Mouse (Mus musculus): ENCODE measurements around the gene Sbf2. TPM values are rescaled to one million over a fixed set of nuclear protein-coding genes. Genes with fewer than 3 reads are reported as not detected.
"Not testable (repeated sequence)": the region's sequence is repeated elsewhere in the genome, so short reads cannot be mapped to it uniquely, and the experiment has no call there.

The Sbf2 gene
- polyA plus RNA-seq, 1 experiment from 2014 or later: 34.8 TPM

DNA sequence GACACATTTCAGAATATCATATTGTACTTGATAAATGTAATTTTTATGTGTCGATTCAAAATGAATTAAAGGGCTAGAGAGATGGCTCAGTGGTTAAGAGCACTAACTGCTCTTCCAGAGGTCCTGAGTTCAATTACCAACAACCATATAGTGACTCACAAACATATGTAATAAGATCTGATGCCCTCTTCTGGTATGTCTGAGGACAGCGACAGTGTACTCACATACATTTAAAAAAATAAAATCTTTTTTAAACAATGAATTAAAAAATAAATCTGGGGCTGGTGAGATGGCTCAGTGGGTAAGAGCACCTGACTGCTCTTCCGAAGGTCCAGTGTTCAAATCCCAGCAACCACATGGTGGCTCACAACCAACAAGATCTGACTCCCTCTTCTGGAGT, 20.7 kb downstream of the Sbf2 start:
- DNase-seq (ENCODE audit: low spot score): not testable (repeated sequence)

DNA sequence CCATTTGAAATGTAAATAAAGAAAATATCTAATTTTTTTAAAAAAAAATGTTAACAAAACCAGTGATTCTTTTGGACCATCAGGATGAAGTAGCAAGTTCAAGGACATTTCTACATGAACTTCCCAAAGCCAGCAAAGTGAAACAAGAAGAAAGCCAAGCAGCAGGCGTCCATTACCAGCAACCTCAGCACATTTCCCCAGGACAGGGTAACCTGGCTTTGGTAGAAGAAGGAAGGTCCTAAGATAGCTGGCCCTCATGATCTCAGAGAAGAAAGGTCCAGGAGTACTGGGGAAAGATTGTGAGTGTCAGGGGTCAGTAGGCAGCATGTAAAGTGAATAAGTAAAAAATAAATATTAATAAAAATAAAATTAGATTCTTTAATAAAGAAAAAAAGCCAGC, 27.0 kb downstream of the Sbf2 start:
- no peaks in the 10 kb centered on the region for H3K27me3 ChIP-seq (ENCODE audit: insufficient read depth, poor library complexity, severe bottlenecking)
- H3K36me3 ChIP-seq: no peaks in the 10 kb centered on the region
- WGBS: 93% methylated on average over 1 of the region's 1 CpGs
- no peak overlapping the region for H3K4me3 ChIP-seq
- no peaks in the 10 kb centered on the region for H3K9me3 ChIP-seq
- H3K27ac ChIP-seq: no peak overlapping the region
- H3K4me1 ChIP-seq (replicated peaks): no peaks in the 10 kb centered on the region
- DNase-seq (ENCODE audit: low spot score): no peak

More for the DNA sequence above, 20.7 kb downstream of the Sbf2 start:
- H3K36me3 ChIP-seq; H3K9me3 ChIP-seq; H3K27me3 ChIP-seq (ENCODE audit: insufficient read depth, poor library complexity, severe bottlenecking); H3K4me1 ChIP-seq (replicated peaks); H3K4me3 ChIP-seq; H3K27ac ChIP-seq: not testable (repeated sequence)
- WGBS: 96% methylated on average over 3 of the region's 3 CpGs

- H3K36me3 ChIP-seq: no peaks in the 10 kb centered on the region
- 83% methylated on average over 2 of the region's 2 CpGs for whole genome bisulfite sequencing
- no peak overlapping the region for H3K27ac ChIP-seq
- no peaks in the 10 kb centered on the region for H3K4me1 ChIP-seq (replicated peaks)
- H3K4me3 ChIP-seq: no peak overlapping the region
- DNase-seq (ENCODE audit: low spot score): no peak
- H3K27me3 ChIP-seq (ENCODE audit: insufficient read depth, poor library complexity, severe bottlenecking): no peaks in the 10 kb centered on the region
- no peaks in the 10 kb centered on the region for H3K9me3 ChIP-seq
Measured at GRCm38 (mm10) chr7:110585250-110585649, 29.5 kb downstream of the Sbf2 start.

DNA sequence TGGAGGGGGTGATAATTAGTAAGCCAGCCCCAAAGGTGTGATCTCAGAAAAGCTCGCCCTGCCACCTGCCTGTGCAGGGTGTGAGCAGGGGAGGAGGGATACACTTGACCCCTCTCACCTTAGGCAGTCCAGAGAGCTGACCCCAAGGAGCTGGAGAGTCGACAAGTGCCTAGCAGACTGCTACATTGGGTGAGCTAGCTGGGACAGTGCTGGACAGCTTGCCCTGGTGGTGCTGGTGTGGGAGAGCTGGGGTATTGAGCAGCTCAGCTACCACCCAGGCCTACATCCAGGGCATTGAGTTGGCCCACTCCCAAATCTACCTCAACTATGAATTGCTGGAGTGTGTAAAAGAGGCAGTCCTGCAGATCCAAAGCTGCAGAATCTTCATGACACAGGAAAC, 30.6 kb downstream of the Sbf2 start:
- no peaks in the 10 kb centered on the region for H3K4me1 ChIP-seq (replicated peaks)
- H3K9me3 ChIP-seq: no peaks in the 10 kb centered on the region
- no peak overlapping the region for H3K27ac ChIP-seq
- H3K36me3 ChIP-seq: no peaks in the 10 kb centered on the region
- H3K4me3 ChIP-seq: no peak overlapping the region
- no peaks in the 10 kb centered on the region for H3K27me3 ChIP-seq (ENCODE audit: insufficient read depth, poor library complexity, severe bottlenecking)
- 67% methylated on average over 2 of the region's 2 CpGs for WGBS
- DNase-seq (ENCODE audit: low spot score): no peak

- Histone ChIP-seq H3K4me1 (replicated peaks) (no peaks in the 10 kb centered on the region), H3K4me3 (no peak overlapping the region), H3K36me3 (no peaks in the 10 kb centered on the region), H3K9me3 (no peaks in the 10 kb centered on the region), H3K27ac (no peak overlapping the region), H3K27me3 (ENCODE audit: insufficient read depth, poor library complexity, severe bottlenecking) (no peaks in the 10 kb centered on the region)
- WGBS: 92% methylated on average over 3 of the region's 3 CpGs
- DNase-seq (ENCODE audit: low spot score): no peak
Measured at GRCm38 (mm10) chr7:110583705-110584104, 31.0 kb downstream of the Sbf2 start.

DNA sequence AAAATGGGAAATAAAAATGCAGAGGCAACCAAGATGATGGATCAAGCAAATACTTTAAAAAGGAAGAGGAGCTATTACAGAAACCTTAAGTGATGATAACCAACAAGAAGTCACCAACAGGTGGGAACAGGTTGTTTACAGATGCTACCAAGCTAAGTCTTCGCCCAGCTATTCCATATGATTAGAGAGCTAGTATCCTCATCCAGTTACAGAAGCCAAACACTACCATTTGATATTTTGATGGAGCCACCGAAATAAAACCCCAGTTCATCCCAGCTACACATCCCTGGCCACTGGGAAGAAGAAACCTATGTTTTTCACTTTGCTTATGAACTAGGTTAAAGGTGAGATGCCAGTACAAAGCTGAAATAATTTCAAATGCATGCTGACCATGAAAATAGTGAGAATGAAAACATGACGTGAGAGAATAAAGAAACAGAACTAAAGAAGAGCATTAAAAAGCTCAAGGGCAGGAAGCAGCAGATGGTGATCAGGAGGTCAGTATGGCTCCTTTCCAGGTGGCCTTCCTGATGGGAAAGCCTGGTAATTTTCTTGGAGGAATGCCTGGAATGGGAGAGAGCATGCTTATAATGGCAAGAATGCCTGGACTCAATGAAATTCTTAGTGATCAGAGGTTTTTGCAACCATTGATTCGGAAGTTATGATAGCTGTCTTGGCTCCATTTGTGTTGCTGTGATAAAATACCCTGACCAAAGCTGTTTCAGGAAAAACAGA, 48.7 kb downstream of the Sbf2 start:
- Histone ChIP-seq H3K9me3 (no peaks in the 10 kb centered on the region), H3K27ac (no peak overlapping the region), H3K4me3 (no peak overlapping the region), H3K4me1 (replicated peaks) (no peaks in the 10 kb centered on the region), H3K36me3 (no peaks in the 10 kb centered on the region; the same call in 1 of the 2 replicates), H3K27me3 (ENCODE audit: insufficient read depth, poor library complexity, severe bottlenecking) (no peaks in the 10 kb centered on the region)
- 90% methylated on average over 4 of the region's 4 CpGs for WGBS
- no peak for DNase-seq (ENCODE audit: low spot score)

DNA sequence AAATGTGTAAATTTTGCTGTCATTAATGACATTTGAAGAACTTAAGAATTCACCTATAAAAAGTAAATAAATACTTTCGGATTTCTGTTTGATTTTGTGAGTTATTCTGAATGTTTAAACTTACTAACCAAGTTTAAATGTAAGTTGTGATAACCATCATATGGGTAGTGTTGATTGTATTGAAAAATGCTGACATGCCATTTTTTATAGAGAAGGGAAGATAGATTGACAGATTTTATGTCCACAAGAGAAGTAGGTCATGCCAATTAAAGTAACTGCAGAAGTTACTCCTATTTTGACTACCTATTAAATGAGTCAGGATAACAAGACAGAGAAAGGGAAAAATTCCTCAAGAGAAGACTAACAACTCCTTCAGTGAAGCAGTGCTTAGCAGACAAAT, 53.1 kb downstream of the Sbf2 start:
- no peaks in the 10 kb centered on the region for H3K9me3 ChIP-seq
- DNase-seq (ENCODE audit: low spot score): no peak
- WGBS: 94% methylated on average over 1 of the region's 1 CpGs
- H3K27ac ChIP-seq: no peak overlapping the region
- H3K4me1 ChIP-seq (replicated peaks): peaks cover 11% of the 10 kb centered on the region
- no peaks in the 10 kb centered on the region for H3K27me3 ChIP-seq (ENCODE audit: insufficient read depth, poor library complexity, severe bottlenecking)
- no peak overlapping the region for H3K4me3 ChIP-seq
- H3K36me3 ChIP-seq: peaks cover 11% of the 10 kb centered on the region

DNA sequence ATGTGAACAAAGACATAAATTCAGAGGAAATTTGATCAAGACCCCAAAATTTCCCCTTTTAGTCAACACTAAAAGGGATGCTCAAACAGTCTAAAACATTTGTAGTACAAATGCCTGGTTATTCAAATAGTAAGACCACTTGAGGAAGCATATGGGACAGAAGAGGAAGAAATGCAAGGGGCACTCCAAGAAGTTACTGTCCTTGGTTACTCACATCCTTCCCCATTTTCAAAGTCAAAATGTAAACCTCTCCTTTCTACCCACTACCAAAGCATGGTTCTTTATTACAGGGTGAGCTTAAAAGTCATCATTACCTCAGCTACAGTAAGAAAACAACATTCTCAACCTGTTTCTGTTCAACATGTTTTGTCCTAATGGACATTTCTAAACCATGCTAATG, 57.7 kb downstream of the Sbf2 start:
- H3K36me3 ChIP-seq: peaks cover 11% of the 10 kb centered on the region
- no peak overlapping the region for H3K27ac ChIP-seq
- H3K4me3 ChIP-seq: no peak overlapping the region
- DNase-seq (ENCODE audit: low spot score): no peak
- no peaks in the 10 kb centered on the region for H3K9me3 ChIP-seq
- H3K27me3 ChIP-seq (ENCODE audit: insufficient read depth, poor library complexity, severe bottlenecking): no peaks in the 10 kb centered on the region
- peaks cover 17% of the 10 kb centered on the region for H3K4me1 ChIP-seq (replicated peaks)

DNA sequence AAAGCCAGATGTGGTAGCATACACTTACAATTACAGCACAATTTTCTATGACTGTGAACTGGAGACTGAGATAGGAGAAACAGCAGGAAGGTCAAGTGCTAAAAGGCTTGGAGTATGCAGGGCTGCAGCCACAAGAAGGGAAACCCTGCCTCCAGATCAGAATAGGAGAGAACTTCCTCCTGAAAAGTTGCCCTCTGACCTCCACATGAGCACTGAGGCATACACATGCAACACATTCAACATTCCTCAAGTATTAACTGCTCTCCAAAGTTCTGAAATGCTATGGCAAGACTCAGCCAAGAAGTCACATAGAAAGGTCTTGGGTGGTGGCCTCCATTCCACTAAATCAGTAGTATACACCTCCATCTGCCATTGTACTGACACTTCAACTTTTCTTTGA, 58.5 kb downstream of the Sbf2 start:
- H3K27ac ChIP-seq: no peak overlapping the region
- peaks cover 11% of the 10 kb centered on the region for H3K36me3 ChIP-seq
- no peaks in the 10 kb centered on the region for H3K9me3 ChIP-seq
- H3K27me3 ChIP-seq (ENCODE audit: insufficient read depth, poor library complexity, severe bottlenecking): no peaks in the 10 kb centered on the region
- H3K4me1 ChIP-seq (replicated peaks): peaks cover 17% of the 10 kb centered on the region
- no peak for DNase-seq (ENCODE audit: low spot score)
- no peak overlapping the region for H3K4me3 ChIP-seq

DNA sequence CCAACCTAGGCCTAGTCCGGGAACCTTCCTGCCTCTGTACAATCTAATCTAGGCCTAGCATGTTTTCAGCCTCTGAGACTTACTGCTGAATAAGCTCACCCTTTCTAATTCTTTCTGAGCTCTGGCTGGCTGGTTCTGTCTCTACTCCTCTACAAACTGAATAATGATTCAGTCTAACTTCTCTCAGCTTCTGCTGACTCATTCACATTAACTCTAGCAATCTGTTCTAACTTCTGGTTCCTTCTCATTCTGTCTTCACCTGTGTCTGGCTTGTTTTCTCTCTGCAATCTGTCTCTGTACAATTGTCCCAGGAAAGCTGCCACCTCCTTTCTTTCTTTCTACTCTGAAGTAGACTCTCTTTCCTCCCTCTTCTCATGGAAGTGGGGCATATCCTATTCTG, 59.5 kb downstream of the Sbf2 start:
- no peaks in the 10 kb centered on the region for H3K9me3 ChIP-seq
- H3K27ac ChIP-seq: no peak overlapping the region
- no peaks in the 10 kb centered on the region for H3K27me3 ChIP-seq (ENCODE audit: insufficient read depth, poor library complexity, severe bottlenecking)
- H3K4me1 ChIP-seq (replicated peaks): peaks cover 17% of the 10 kb centered on the region
- H3K36me3 ChIP-seq: peaks cover 11% of the 10 kb centered on the region
- 96% methylated on average over 1 of the region's 1 CpGs for WGBS
- H3K4me3 ChIP-seq: no peak overlapping the region
- DNase-seq (ENCODE audit: low spot score): no peak

DNA sequence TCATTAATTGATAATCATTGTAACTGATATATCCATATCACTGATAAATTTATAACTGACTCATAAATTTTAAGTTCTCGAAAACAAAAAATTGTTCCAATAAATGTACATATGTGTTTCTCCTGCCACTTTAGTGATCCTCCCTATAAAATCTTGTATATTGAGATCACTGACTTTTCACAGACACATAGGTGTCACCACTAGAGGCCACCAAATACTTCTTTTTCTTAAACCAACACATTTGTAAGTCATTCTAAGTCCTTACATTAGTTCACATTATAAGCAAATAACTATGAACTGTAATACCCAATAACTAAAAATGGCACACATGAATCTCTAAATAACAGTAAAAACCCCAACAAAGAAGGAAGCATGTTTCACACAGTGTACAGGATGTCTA, 66.5 kb downstream of the Sbf2 start:
- no peaks in the 10 kb centered on the region for H3K27me3 ChIP-seq (ENCODE audit: insufficient read depth, poor library complexity, severe bottlenecking)
- H3K9me3 ChIP-seq: no peaks in the 10 kb centered on the region
- no peaks in the 10 kb centered on the region for H3K4me1 ChIP-seq (replicated peaks)
- H3K27ac ChIP-seq: no peak overlapping the region
- DNase-seq (ENCODE audit: low spot score): no peak
- no peaks in the 10 kb centered on the region for H3K36me3 ChIP-seq
- no peak overlapping the region for H3K4me3 ChIP-seq
- WGBS: 87% methylated on average over 1 of the region's 1 CpGs

GRCm38 (mm10) chr7:110543341-110543740, 71.4 kb downstream of the Sbf2 start:
- Histone ChIP-seq H3K27ac (no peak overlapping the region), H3K4me1 (replicated peaks) (peaks cover 4% of the 10 kb centered on the region; the same call in 1 of the 2 replicates), H3K9me3 (no peaks in the 10 kb centered on the region), H3K36me3 (no peaks in the 10 kb centered on the region), H3K27me3 (ENCODE audit: insufficient read depth, poor library complexity, severe bottlenecking) (no peaks in the 10 kb centered on the region), H3K4me3 (no peak overlapping the region)
- WGBS: 86% methylated on average over 6 of the region's 6 CpGs
- DNase-seq (ENCODE audit: low spot score): no peak

- WGBS: 56% methylated on average over 2 of the region's 2 CpGs
- no peaks in the 10 kb centered on the region for H3K9me3 ChIP-seq
- H3K36me3 ChIP-seq: no peaks in the 10 kb centered on the region
Measured at GRCm38 (mm10) chr7:110539266-110539665, 75.5 kb downstream of the Sbf2 start.

GRCm38 (mm10) chr7:110530295-110530694, 84.4 kb downstream of the Sbf2 start:
- not testable (repeated sequence) for H3K27ac ChIP-seq; DNase-seq (ENCODE audit: low spot score); H3K4me1 ChIP-seq (replicated peaks); H3K27me3 ChIP-seq (ENCODE audit: insufficient read depth, poor library complexity, severe bottlenecking); H3K9me3 ChIP-seq; H3K4me3 ChIP-seq; H3K36me3 ChIP-seq

More at GRCm38 (mm10) chr7:110539266-110539665, 75.5 kb downstream of the Sbf2 start:
- Histone ChIP-seq H3K4me3 (no peak overlapping the region), H3K4me1 (replicated peaks) (peaks cover 4% of the 10 kb centered on the region; the same call in 1 of the 2 replicates), H3K27ac (no peak overlapping the region), H3K27me3 (ENCODE audit: insufficient read depth, poor library complexity, severe bottlenecking) (no peaks in the 10 kb centered on the region)
- no peak for DNase-seq (ENCODE audit: low spot score)
